Mouse (Mus musculus): ENCODE measurements around the gene Ahrr. TPM values are rescaled to one million over a fixed set of nuclear protein-coding genes. Genes with fewer than 3 reads are reported as not detected.

Gene Ahrr
- under 1 TPM; 0.81 to 0.99 TPM for total RNA-seq (2021)

GRCm38 (mm10) chr13:74292167-74292566 lies at the start of gene Ahrr:
Gene Ahrr, minus strand, starts transcription at chr13:74292331.
- peak in 1 of 2 experiments; percentile 60 for DNase-seq (ENCODE audit: extremely low spot score in 1 of 2, low spot score in 2 of 2)
- intact Hi-C loops (cut with DNase I), result no loop called here

GRCm38 (mm10) chr13:74341036-74341435 lies 48.9 kb upstream of the Ahrr start:
- peak in 1 of 2 experiments; percentile 28 for DNase-seq (ENCODE audit: extremely low spot score in 1 of 2, low spot score in 2 of 2)
- intact Hi-C loops (cut with DNase I), result loop anchor here (5.0 to 10.0 kb wide), 2 partner anchors 514 to 861 kb away; no protein-coding TSS in a partner anchor

- intact Hi-C loops (cut with DNase I), result no loop called here
- DNase-seq (ENCODE audit: extremely low spot score in 1 of 2, low spot score in 2 of 2), result no peak
These were observed 37.2 kb upstream of the Ahrr start for GRCm38 (mm10) chr13:74329321-74329720.

- peak; percentile 86 to 94 for DNase-seq (ENCODE audit: extremely low spot score in 1 of 2, low spot score in 2 of 2)
- intact Hi-C loops (cut with DNase I), result no loop called here
These were observed 25.2 kb upstream of the Ahrr start, which contains the start of gene Pdcd6 for GRCm38 (mm10) chr13:74317170-74317849. Gene Pdcd6, minus strand, starts transcription at chr13:74317580.

GRCm38 (mm10) chr13:74316789-74317169 lies 24.6 kb upstream of the Ahrr start:
- intact Hi-C loops (cut with DNase I), result no loop called here
- DNase-seq (ENCODE audit: extremely low spot score in 1 of 2, low spot score in 2 of 2), result no peak

- intact Hi-C loops (cut with DNase I), result no loop called here
- DNase-seq (ENCODE audit: extremely low spot score in 1 of 2, low spot score in 2 of 2), result no peak
These were observed 24.3 kb upstream of the Ahrr start for GRCm38 (mm10) chr13:74316386-74316785.

- no peak for DNase-seq (ENCODE audit: extremely low spot score in 1 of 2, low spot score in 2 of 2)
- intact Hi-C loops (cut with DNase I), result no loop called here
These were observed 22.5 kb upstream of the Ahrr start for GRCm38 (mm10) chr13:74314616-74315015.

GRCm38 (mm10) chr13:74305780-74306179 lies 13.6 kb upstream of the Ahrr start:
- intact Hi-C loops (cut with DNase I), result no loop called here

GRCm38 (mm10) chr13:74305380-74305779 lies 13.2 kb upstream of the Ahrr start:
- intact Hi-C loops (cut with DNase I), result no loop called here
- DNase-seq (ENCODE audit: extremely low spot score in 1 of 2, low spot score in 2 of 2), result no peak

More at GRCm38 (mm10) chr13:74305780-74306179, 13.6 kb upstream of the Ahrr start:
- no peak for DNase-seq (ENCODE audit: extremely low spot score in 1 of 2, low spot score in 2 of 2)

GRCm38 (mm10) chr13:74302050-74303037 lies 10.2 kb upstream of the Ahrr start:
- intact Hi-C loops (cut with DNase I), result loop anchor here (5.0 kb wide), 3 partner anchors 110 to 585 kb away; no protein-coding TSS in a partner anchor
- no peak for DNase-seq (ENCODE audit: extremely low spot score in 1 of 2, low spot score in 2 of 2)

- DNase-seq (ENCODE audit: extremely low spot score in 1 of 2, low spot score in 2 of 2), result no peak
- intact Hi-C loops (cut with DNase I), result loop anchor here (2.0 to 5.0 kb wide), 4 partner anchors 109 to 584 kb away; no protein-coding TSS in a partner anchor
These were observed 9.5 kb upstream of the Ahrr start for GRCm38 (mm10) chr13:74301607-74301984.

GRCm38 (mm10) chr13:74300925-74301606 lies 8.9 kb upstream of the Ahrr start:
- intact Hi-C loops (cut with DNase I), result loop anchor here (2.0 to 5.0 kb wide), 4 partner anchors 109 to 584 kb away; no protein-coding TSS in a partner anchor
- peak; percentile 72 for DNase-seq (ENCODE audit: extremely low spot score in 1 of 2, low spot score in 2 of 2)

GRCm38 (mm10) chr13:74296376-74296775 lies 4.2 kb upstream of the Ahrr start:
- no peak for DNase-seq (ENCODE audit: extremely low spot score in 1 of 2, low spot score in 2 of 2)
- intact Hi-C loops (cut with DNase I), result no loop called here

GRCm38 (mm10) chr13:74289646-74290045 lies 2.5 kb downstream of the Ahrr start:
- intact Hi-C loops (cut with DNase I), result no loop called here
- no peak for DNase-seq (ENCODE audit: extremely low spot score in 1 of 2, low spot score in 2 of 2)

GRCm38 (mm10) chr13:74282299-74282698 lies 9.8 kb downstream of the Ahrr start:
- DNase-seq (ENCODE audit: extremely low spot score in 1 of 2, low spot score in 2 of 2), result no peak
- intact Hi-C loops (cut with DNase I), result no loop called here

GRCm38 (mm10) chr13:74275726-74276125 lies 16.4 kb downstream of the Ahrr start:
- intact Hi-C loops (cut with DNase I), result no loop called here
- DNase-seq (ENCODE audit: extremely low spot score in 1 of 2, low spot score in 2 of 2), result no peak

- peak; percentile 16 to 66 for DNase-seq (ENCODE audit: extremely low spot score in 1 of 2, low spot score in 2 of 2)
- intact Hi-C loops (cut with DNase I), result no loop called here
These were observed 31.7 kb downstream of the Ahrr start for GRCm38 (mm10) chr13:74260231-74260992.
